Mouse (Mus musculus) gastrocnemius, adult 2 months (tissue): ENCODE results near the gene Lbh. TPM values are rescaled to one million over a fixed set of nuclear protein-coding genes. Genes with fewer than 3 reads are reported as not detected.

Source experiments
- DNase-seq: peaks from one replicate; pipeline ENCODE4 v3.0.0; 2022
- H3K27ac ChIP-seq: fragments of 200-600 bp; 2 replicates; pipeline ENCODE4 v1.8.1; 2022; ENCODE audit warnings: mild to moderate bottlenecking
- H3K4me3 ChIP-seq: fragments of 200-600 bp; 2 replicates; pipeline ENCODE4 v1.8.1; 2022; ENCODE audit warnings: mild to moderate bottlenecking, moderate library complexity
- CTCF ChIP-seq: fragments of 200-600 bp; IDR thresholded peaks from 2 replicates; pipeline ENCODE4 v1.8.1; 2022; ENCODE audit warnings: antibody characterized with exemption, mild to moderate bottlenecking, moderate library complexity
- intact Hi-C: fragments of 180-260 bp; cut with DNase I; formaldehyde crosslinking; loops from one replicate; pipeline ENCODE4 v1.15.1; 2025
- long read RNA-seq, 2 experiments: library from polyadenylated mRNA; stranded (forward); transcript quantifications; one replicate each; pipeline ENCODE4 v2.0.0; 2021
- total RNA-seq, 2 experiments: library from RNA; stranded (reverse); gene quantifications; 2 replicates each; pipeline ENCODE4 v1.2.3; 2021

Gene Lbh
- 1 to 10 TPM; 5.5 to 8.3 TPM for total RNA-seq
- long read RNA-seq, experiment 1, partial matches to known transcripts = 0 of 1 reads
- long read RNA-seq, experiment 1, other reads (novel, unspliced or antisense) = 1 of 1 reads
- long read RNA-seq, experiment 2 = 0 reads

- intact Hi-C loops = no loop called here
- peak within 1 kb of the TSS; percentile 89 for H3K27ac ChIP-seq
- no peak for TF ChIP-seq CTCF
- DNase-seq = peak; percentile 92
- H3K4me3 ChIP-seq = peak within 1 kb of the TSS; percentile 91
These were observed at the start of gene Lbh for GRCm38 (mm10) chr17:72918053-72918452. Lbh (plus strand) TSS chr17:72918305.

DNA sequence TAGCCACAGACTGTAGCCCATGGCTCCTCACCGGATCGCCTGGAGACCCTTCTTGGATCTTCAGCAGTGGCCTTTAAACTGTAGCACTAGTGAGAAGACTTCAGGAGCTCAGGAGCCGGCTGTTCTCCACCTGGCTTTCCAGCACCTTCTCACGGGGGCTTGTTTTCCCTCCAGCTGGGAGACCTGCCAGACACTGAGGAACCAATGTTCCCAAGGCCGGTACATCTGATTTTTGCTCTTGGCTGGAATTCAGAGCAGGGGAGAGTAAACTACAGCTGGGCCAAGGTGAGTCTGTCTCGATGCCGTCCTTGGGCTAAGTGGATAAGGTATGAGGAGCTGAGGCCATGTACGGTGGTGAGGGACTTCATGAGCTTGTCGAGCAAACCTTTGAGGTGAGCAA, 39.1 kb upstream of the Lbh start:
- TF ChIP-seq CTCF = no peak
- intact Hi-C loops = no loop called here
- Histone ChIP-seq H3K27ac (no peak overlapping the region), H3K4me3 (no peak overlapping the region)
- no peak for DNase-seq

- no peak overlapping the region for H3K4me3 ChIP-seq
- intact Hi-C loops = no loop called here
- TF ChIP-seq CTCF = no peak
- H3K27ac ChIP-seq = peak overlapping the region; percentile 16; the same call in 1 of the 2 replicates
- no peak for DNase-seq
These were observed 37.9 kb upstream of the Lbh start for GRCm38 (mm10) chr17:72880156-72880555.

GRCm38 (mm10) chr17:72881051-72881450, 37.1 kb upstream of the Lbh start:
- DNase-seq = no peak
- Histone ChIP-seq H3K4me3 (no peak overlapping the region), H3K27ac (0 out of 2 replicates have a peak overlapping the region, but pooled peaks have one; percentile 5)
- intact Hi-C loops = no loop called here
- TF ChIP-seq CTCF = no peak

- DNase-seq = no peak
- no peak overlapping the region for H3K4me3 ChIP-seq
- no peak for TF ChIP-seq CTCF
- H3K27ac ChIP-seq = no peak overlapping the region
- intact Hi-C loops = no loop called here
These were observed 36.3 kb upstream of the Lbh start for GRCm38 (mm10) chr17:72881804-72882203.

- H3K4me3 ChIP-seq = no peak overlapping the region
- no peak overlapping the region for H3K27ac ChIP-seq
- peak; percentile 77 for TF ChIP-seq CTCF
- intact Hi-C loops = loop anchor here (1.0 to 10.0 kb wide), 3 partner anchors 120 to 405 kb away; no protein-coding TSS in a partner anchor
- peak; percentile 51 for DNase-seq
These were observed 28.3 kb upstream of the Lbh start for GRCm38 (mm10) chr17:72889556-72890397.

DNA sequence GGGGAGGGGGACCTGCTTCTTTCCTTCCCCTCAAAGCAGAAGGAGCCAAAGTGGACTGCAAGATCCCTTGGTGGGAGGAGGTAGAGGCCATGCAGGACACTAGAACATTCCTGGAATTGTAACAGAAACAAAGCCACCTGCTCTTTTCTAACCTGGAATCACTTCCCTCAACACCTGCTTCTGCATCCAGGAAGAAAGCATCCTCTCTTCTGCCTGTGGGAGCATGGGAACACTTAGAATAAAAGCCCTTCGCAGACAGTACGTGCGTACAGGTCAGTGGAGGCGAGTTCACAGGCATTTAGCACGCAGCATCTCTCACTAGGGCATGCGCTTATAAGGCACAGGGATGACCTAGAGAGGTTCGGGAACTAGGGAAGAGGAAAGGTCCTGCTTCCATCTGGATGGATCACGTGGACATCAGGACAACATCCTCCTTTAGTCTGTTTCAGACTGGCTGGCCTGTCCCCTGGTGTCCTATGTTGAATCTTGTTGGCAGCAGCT, 27.7 kb upstream of the Lbh start:
- no peak for DNase-seq
- intact Hi-C loops = loop anchor here (1.0 to 10.0 kb wide), 3 partner anchors 119 to 404 kb away; no protein-coding TSS in a partner anchor
- peak; percentile 0; the same call in 1 of the 2 replicates for TF ChIP-seq CTCF
- no peak overlapping the region for H3K4me3 ChIP-seq
- no peak overlapping the region for H3K27ac ChIP-seq

DNA sequence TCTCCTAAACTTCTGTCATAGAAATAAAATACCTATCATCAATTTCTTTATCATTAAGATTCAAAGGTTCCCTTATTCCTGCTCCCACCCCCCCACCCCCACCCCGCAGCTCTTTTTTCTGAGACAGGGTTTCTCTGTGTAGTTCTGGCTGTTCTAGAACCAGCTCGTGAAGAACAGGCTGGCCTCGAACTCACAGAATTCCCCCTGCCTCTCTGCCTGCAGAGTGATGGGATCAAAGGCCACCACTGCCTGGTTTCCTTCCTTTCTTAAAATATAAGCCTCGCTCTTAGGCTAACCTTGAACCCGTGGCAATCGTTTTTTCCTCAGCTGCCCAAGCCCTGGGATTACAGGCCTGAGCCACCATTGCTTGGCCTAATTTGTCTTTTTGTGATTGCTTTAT, 26.5 kb upstream of the Lbh start:
- no peak overlapping the region for H3K4me3 ChIP-seq
- intact Hi-C loops = loop anchor here (10.0 kb wide), 2 partner anchors 203 to 403 kb away; no protein-coding TSS in a partner anchor
- DNase-seq = no peak
- H3K27ac ChIP-seq = no peak overlapping the region
- no peak for TF ChIP-seq CTCF

DNA sequence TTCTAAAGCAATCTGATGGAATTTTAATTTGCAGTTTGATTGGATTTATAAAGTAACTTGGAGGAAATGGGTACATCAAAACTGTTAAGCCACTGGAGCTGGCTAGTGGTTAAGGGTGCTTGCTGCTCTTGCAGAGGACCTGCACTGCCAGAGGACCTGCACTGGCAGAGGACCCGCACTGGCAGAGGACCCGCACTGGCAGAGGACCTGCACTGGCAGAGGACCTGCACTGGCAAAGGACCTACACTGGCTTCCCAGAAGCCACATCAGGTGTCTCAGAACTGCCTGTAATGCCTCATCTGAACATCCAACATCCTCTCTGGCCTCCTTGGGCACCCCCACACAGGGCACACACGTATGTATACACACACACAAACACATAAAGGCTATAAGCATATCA, 22.6 kb upstream of the Lbh start:
- intact Hi-C loops = loop anchor here (10.0 kb wide), 2 partner anchors 199 to 399 kb away; no protein-coding TSS in a partner anchor
- no peak for TF ChIP-seq CTCF
- peak; percentile 62 for DNase-seq
- H3K4me3 ChIP-seq = no peak overlapping the region
- H3K27ac ChIP-seq = no peak overlapping the region

DNA sequence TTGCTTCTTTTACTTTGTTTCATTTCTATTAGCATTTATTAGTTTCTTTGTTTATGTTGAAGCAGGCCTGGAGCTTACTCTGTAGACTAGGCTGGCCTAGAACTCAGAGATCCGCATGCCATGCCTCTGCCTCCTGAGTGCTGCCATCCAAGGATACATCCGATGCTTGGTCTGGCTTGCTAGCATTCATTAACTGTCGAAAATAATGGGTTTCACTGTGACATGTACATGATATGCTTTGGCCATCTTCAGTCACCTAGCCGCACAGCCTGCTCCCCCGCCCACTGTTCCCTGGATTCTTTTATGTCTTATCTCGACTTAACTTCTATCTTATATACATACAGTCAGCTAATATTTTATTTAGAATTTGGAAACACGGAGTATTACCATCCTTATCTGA, 21.0 kb upstream of the Lbh start:
- DNase-seq = no peak
- Histone ChIP-seq H3K4me3 (no peak overlapping the region), H3K27ac (no peak overlapping the region)
- intact Hi-C loops = loop anchor here (10.0 kb wide), 2 partner anchors 198 to 398 kb away; no protein-coding TSS in a partner anchor
- TF ChIP-seq CTCF = no peak

DNA sequence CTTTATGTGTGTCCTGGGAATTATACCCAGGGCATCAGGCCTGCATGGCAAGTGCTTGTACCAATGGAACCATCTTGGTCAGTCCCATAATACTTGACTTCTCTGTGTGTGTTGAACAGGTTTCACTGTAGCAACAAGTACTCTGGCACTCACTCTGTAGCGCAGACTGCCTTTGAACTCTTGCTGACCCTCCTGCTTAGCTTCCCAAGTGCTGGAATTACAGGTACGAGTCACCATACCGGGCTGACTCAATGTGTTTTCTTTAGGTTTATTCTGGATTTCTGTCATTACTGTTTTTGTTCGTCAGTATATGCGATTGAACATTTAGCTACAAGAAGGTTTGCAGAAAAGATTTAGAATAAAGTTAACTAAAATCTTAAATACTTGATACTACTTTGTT, 20.1 kb upstream of the Lbh start:
- H3K27ac ChIP-seq = no peak overlapping the region
- DNase-seq = no peak
- intact Hi-C loops = loop anchor here (10.0 kb wide), 2 partner anchors 197 to 397 kb away; no protein-coding TSS in a partner anchor
- no peak for TF ChIP-seq CTCF
- no peak overlapping the region for H3K4me3 ChIP-seq

DNA sequence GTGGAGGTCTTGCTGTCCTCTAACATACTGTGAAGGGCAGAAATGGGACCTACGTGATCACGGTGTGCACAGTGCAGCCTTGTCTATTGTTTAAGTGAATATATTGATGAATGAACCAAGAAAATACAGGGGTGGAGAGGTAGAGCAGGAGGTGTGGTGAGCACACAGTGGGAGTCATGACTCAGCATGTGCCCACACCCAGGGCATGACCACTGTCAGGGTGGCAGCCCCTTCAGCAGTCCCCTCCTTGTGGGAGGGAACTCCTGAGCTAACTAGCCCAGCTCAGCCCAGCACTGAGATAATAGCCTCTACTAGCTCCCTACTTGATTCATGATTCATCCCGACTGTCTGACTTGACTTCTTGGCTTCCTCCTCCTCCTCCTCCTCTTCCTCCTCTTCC, 19.3 kb upstream of the Lbh start:
- H3K27ac ChIP-seq = no peak overlapping the region
- H3K4me3 ChIP-seq = no peak overlapping the region
- DNase-seq = no peak
- intact Hi-C loops = loop anchor here (10.0 kb wide), 2 partner anchors 196 to 396 kb away; no protein-coding TSS in a partner anchor
- no peak for TF ChIP-seq CTCF

DNA sequence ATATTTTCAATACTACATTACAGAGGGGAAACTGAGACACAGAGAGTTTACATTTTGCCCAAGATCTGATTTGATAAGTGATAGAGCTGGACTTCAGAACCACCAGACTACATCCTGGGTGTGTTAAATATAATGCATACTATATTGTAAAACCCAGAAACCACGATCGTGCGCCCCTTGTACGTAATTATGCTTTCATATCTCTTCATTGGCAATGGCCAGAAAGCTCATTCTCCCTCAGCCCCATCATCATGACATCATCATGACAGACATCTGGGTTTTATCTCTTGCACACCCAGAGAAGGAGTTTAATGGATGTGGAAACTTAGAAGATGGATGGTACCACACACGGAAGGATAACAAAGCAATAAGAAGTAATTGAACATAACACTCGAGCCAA, 17.1 kb upstream of the Lbh start:
- intact Hi-C loops = no loop called here
- Histone ChIP-seq H3K4me3 (no peak overlapping the region), H3K27ac (no peak overlapping the region)
- DNase-seq = no peak
- no peak for TF ChIP-seq CTCF
